Mouse (Mus musculus) kidney, embryonic 15.5 days (tissue): ENCODE results near the gene Ring1. TPM values are rescaled to one million over a fixed set of nuclear protein-coding genes. Genes with fewer than 3 reads are reported as not detected.
A peak's percentile ranks its signal among the peaks of the same experiment; 100 is the strongest.

Source experiments
- ATAC-seq: fragments of 200-750 bp; cut with Nextera tagmentation; replicated peaks from 2 replicates; pipeline ENCODE4 v1.8.0; 2017; ENCODE audit warnings: moderate TSS enrichment; ENCODE audit not compliant: low FRiP score
- H3K27ac ChIP-seq: fragments of 300-500 bp; sonication (generic); 2 replicates; pipeline ENCODE4 v1.5.1; 2015; ENCODE audit warnings: mild to moderate bottlenecking, inconsistent platforms
- H3K27me3 ChIP-seq: fragments of 300-500 bp; sonication (generic); 2 replicates; pipeline ENCODE4 v1.6.1; 2015; ENCODE audit warnings: inconsistent platforms
- H3K36me3 ChIP-seq: fragments of 300-500 bp; sonication (generic); 2 replicates; pipeline ENCODE4 v1.6.1; 2015; ENCODE audit warnings: inconsistent platforms
- H3K4me1 ChIP-seq: fragments of 300-500 bp; sonication (generic); 2 replicates; pipeline ENCODE4 v1.6.1; 2015; ENCODE audit warnings: inconsistent platforms
- H3K4me2 ChIP-seq: fragments of 300-500 bp; sonication (generic); 2 replicates; pipeline ENCODE4 v1.6.1; 2015; ENCODE audit warnings: moderate library complexity, mild to moderate bottlenecking, inconsistent platforms
- H3K4me3 ChIP-seq: fragments of 300-500 bp; sonication (generic); replicated peaks from 2 replicates; pipeline ENCODE4 v1.5.1; 2015; ENCODE audit warnings: mild to moderate bottlenecking, inconsistent platforms
- H3K9ac ChIP-seq: fragments of 300-500 bp; sonication (generic); 2 replicates; pipeline ENCODE4 v1.6.1; 2015; ENCODE audit warnings: mild to moderate bottlenecking, inconsistent platforms
- H3K9me3 ChIP-seq: fragments of 300-500 bp; sonication (generic); replicated peaks from 2 replicates; pipeline ENCODE4 v1.6.1; 2016; ENCODE audit warnings: inconsistent platforms
- WGBS: fragments of 180-500 bp; shearing (Covaris S2); methylation state at CpG from one replicate; pipeline ENCODE4 v1.1.7; 2015; ENCODE audit warnings: mixed read lengths; 5-methylcytosine and 5-hydroxymethylcytosine counted together
- polyA plus RNA-seq: library from polyadenylated mRNA; unstranded; fragments of >200 nt; fragmentation: Nextera tagmentation; extraction: Ambion mirVana; gene quantifications from 2 replicates; pipeline ENCODE4 v1.2.1, GENCODE M21; 2015

Gene Ring1
- polyA plus RNA-seq = 20.3 and 21.7 TPM in 2 replicates

- Histone ChIP-seq H3K4me1 (peaks cover 49% of the 10 kb centered on the region), H3K9me3 (peaks cover 5% of the 10 kb centered on the region), H3K27ac (peak within 1 kb of the TSS; percentile 97), H3K4me3 (peak within 1 kb of the TSS; percentile 90), H3K4me2 (peak within 1 kb of the TSS; percentile 94), H3K27me3 (no peaks in the 10 kb centered on the region), H3K36me3 (peaks cover 46% of the 10 kb centered on the region), H3K9ac (peak within 1 kb of the TSS; percentile 91)
- under 1% methylated on average over 56 of the region's 58 CpGs for WGBS
- peak; percentile 61 for ATAC-seq
Observed at GRCm38 (mm10) chr17:34024317-34024821, at the start of gene Ring1. Gene Ring1 (minus strand): TSS chr17:34024680.

DNA sequence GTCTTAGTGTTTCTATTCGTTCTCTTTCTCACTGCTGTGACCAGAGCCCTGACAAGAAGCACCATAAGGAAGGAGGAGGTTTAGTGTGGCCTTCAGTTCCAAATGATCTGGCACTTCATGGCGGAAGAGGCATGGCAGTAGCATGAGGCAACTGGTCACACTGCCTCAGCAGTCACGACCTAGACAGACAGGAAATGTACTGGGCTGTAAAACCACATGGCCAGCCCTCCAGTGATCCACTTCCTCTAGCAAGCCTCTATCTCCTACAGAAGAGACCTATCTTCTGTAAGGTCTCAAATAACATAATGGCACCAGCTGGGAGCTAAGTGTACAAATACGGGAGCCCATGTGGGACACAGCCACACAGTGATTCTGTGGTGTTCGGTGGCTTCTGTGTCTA is 47.6 kb upstream of the Ring1 start:
- H3K9ac ChIP-seq = no peak overlapping the region
- WGBS = 68% methylated on average over 5 of the region's 5 CpGs
- 0 out of 2 replicates have a peak, but pooled peaks cover 4% of the 10 kb centered on the region for H3K4me1 ChIP-seq
- no peaks in the 10 kb centered on the region for H3K9me3 ChIP-seq
- H3K4me3 ChIP-seq = no peak overlapping the region
- no peak overlapping the region for H3K4me2 ChIP-seq
- H3K36me3 ChIP-seq = no peaks in the 10 kb centered on the region
- H3K27me3 ChIP-seq = peaks cover 16% of the 10 kb centered on the region
- no peak for ATAC-seq
- H3K27ac ChIP-seq = no peak overlapping the region

GRCm38 (mm10) chr17:34068864-34069263 is 44.4 kb upstream of the Ring1 start:
- no peaks in the 10 kb centered on the region for H3K4me1 ChIP-seq
- H3K4me2 ChIP-seq = no peak overlapping the region
- H3K9me3 ChIP-seq = no peaks in the 10 kb centered on the region
- no peak; the same call in 1 of the 2 replicates for ATAC-seq
- 37% methylated on average over 3 of the region's 3 CpGs for WGBS
- H3K9ac ChIP-seq = no peak overlapping the region
- no peak overlapping the region for H3K27ac ChIP-seq
- no peak overlapping the region for H3K4me3 ChIP-seq
- H3K27me3 ChIP-seq = no peaks in the 10 kb centered on the region
- H3K36me3 ChIP-seq = no peaks in the 10 kb centered on the region

- Histone ChIP-seq H3K27me3 (no peaks in the 10 kb centered on the region), H3K9me3 (no peaks in the 10 kb centered on the region), H3K4me1 (peaks cover 14% of the 10 kb centered on the region), H3K27ac (no peak overlapping the region), H3K4me3 (no peak overlapping the region), H3K9ac (no peak overlapping the region), H3K4me2 (no peak overlapping the region), H3K36me3 (no peaks in the 10 kb centered on the region)
- ATAC-seq = no peak
- 51% methylated on average over 7 of the region's 7 CpGs for WGBS
Observed at GRCm38 (mm10) chr17:34057224-34057623, 32.7 kb upstream of the Ring1 start.

DNA sequence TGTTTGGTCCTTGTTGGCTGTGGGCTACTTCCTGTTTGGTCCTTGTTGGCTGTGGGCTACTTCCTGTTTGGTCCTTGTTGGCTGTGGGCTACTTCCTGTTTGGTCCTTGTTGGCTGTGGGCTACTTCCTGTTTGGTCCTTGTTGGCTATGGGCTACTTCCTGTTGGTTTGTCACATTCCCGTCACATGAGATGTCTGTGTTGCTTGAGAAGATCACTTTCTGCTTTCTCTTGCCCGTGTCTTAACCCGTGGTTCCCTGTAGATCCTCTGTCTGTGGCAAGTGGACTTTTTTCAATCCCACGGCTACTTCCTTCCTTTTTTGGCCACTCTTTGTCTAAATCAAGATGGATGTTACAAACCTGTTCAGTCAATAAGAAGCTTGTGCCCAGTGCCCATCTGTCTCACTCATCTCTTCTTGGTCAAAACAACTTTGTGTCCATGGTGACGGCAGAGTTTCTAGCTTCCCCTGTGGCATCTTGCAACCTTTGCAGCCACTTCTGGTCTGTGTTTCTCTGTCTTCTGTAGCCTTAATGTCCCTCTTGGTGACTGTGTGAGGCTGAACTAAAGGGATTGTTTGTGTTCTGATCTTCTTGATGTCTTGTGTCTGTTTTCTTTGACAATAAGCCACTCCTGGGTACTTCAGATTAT is 23.0 kb upstream of the Ring1 start:
- H3K4me2 ChIP-seq = no peak overlapping the region
- ATAC-seq = no peak
- H3K4me1 ChIP-seq = no peaks in the 10 kb centered on the region
- H3K36me3 ChIP-seq = no peaks in the 10 kb centered on the region
- no peak overlapping the region for H3K9ac ChIP-seq
- 0 out of 2 replicates have a peak, but pooled peaks cover 4% of the 10 kb centered on the region for H3K27me3 ChIP-seq
- no peak overlapping the region for H3K4me3 ChIP-seq
- no peak overlapping the region for H3K27ac ChIP-seq
- 94% methylated on average over 5 of the region's 5 CpGs for WGBS
- H3K9me3 ChIP-seq = peaks cover 10% of the 10 kb centered on the region; the same call in 1 of the 2 replicates

DNA sequence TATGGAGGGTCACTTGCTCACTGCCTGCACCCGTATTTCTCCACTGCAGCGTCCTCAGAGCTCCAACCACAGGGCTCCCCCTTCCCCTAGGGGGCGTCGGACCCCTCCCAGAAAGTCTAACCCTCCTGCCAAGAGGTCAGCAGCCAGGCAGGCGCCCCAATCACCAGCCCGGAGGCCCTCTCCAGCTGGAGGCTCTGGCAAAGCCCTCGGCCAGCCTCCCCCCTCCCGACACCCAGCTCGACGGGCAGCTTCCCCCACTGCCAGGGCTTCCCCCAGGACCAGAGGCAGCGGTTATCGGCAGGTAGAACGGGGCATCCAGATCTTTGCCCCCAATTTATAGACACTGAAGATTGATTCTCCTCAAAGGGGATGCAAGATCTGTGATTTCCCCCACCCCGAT is 21.5 kb upstream of the Ring1 start:
- no peak for ATAC-seq
- Histone ChIP-seq H3K36me3 (no peaks in the 10 kb centered on the region), H3K27ac (no peak overlapping the region), H3K4me1 (peaks cover 16% of the 10 kb centered on the region), H3K4me2 (no peak overlapping the region), H3K9ac (no peak overlapping the region), H3K27me3 (0 out of 2 replicates have a peak, but pooled peaks cover 13% of the 10 kb centered on the region), H3K4me3 (no peak overlapping the region), H3K9me3 (peaks cover 10% of the 10 kb centered on the region; the same call in 1 of the 2 replicates)
- WGBS = 83% methylated on average over 14 of the region's 14 CpGs

GRCm38 (mm10) chr17:34039562-34040450 is 15.3 kb upstream of the Ring1 start:
- Histone ChIP-seq H3K9me3 (no peaks in the 10 kb centered on the region), H3K27me3 (peaks cover 42% of the 10 kb centered on the region), H3K36me3 (peaks cover 31% of the 10 kb centered on the region), H3K4me1 (peaks cover 45% of the 10 kb centered on the region), H3K4me3 (peak overlapping the region; percentile 27), H3K4me2 (peak overlapping the region; percentile 57), H3K27ac (no peak overlapping the region), H3K9ac (no peak overlapping the region)
- ATAC-seq = no peak
- WGBS = 20% methylated on average over 17 of the region's 17 CpGs

DNA sequence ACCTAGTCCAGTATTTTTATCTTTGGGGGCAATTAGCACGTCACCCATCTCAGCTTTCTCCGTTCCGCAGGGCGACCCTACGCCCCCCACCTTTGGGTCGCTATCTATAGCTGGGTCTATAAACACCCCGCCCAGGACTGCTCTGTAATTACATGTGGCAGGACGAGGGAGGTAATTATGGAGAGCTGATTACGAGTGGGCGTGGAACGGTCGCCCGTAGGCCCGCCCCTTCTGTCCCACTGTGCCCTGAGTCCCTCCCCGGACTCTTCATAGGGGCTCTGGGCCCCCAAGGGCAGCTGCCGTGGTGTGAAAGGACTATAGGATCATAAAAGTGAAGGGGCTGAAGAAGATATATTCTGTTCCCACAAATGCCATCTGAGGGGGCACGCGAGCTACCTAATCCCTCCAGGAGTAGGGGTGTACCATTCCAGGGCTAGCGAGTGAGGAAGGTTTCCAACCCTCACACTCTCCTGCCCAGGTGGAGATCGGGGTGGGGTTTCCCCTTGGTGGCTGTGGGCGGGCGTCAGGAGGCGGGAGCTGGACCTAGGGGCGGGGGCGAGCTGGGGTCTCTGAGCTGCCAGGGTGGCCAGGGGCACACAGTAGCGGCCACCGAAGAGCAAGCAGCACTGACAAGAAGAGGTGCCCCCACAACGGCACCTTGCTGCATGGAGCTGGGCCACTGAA is 14.5 kb upstream of the Ring1 start, which contains the start of gene Col11a2:
Col11a2 (plus strand) TSS at position 560 of the 684 bp plus-strand sequence.
- 4% methylated on average over 28 of the region's 28 CpGs for WGBS
- no peak within 1 kb of the TSS for H3K27ac ChIP-seq
- peak; percentile 38 for ATAC-seq
- peak within 1 kb of the TSS; percentile 27 for H3K4me3 ChIP-seq
- H3K4me2 ChIP-seq = peak within 1 kb of the TSS; percentile 57
- H3K27me3 ChIP-seq = peaks cover 42% of the 10 kb centered on the region
- H3K36me3 ChIP-seq = peaks cover 39% of the 10 kb centered on the region
- H3K9ac ChIP-seq = peak within 1 kb of the TSS; percentile 19; the same call in 1 of the 2 replicates
- H3K9me3 ChIP-seq = no peaks in the 10 kb centered on the region
- peaks cover 45% of the 10 kb centered on the region for H3K4me1 ChIP-seq

- Histone ChIP-seq H3K9me3 (no peaks in the 10 kb centered on the region), H3K4me1 (peaks cover 47% of the 10 kb centered on the region), H3K27me3 (peaks cover 42% of the 10 kb centered on the region), H3K4me2 (peak overlapping the region; percentile 57), H3K27ac (no peak overlapping the region), H3K36me3 (peaks cover 41% of the 10 kb centered on the region), H3K9ac (peak overlapping the region; percentile 19; the same call in 1 of the 2 replicates), H3K4me3 (peak overlapping the region; percentile 27)
- peak; percentile 7; the same call in 1 of the 2 replicates for ATAC-seq
- WGBS = 14% methylated on average over 18 of the region's 21 CpGs
Observed at GRCm38 (mm10) chr17:34038440-34038839, 14.0 kb upstream of the Ring1 start.

- H3K36me3 ChIP-seq = peaks cover 41% of the 10 kb centered on the region
- no peak overlapping the region for H3K27ac ChIP-seq
- peaks cover 38% of the 10 kb centered on the region for H3K27me3 ChIP-seq
- H3K4me2 ChIP-seq = no peak overlapping the region
- 86% methylated on average over 7 of the region's 7 CpGs for WGBS
- no peak overlapping the region for H3K9ac ChIP-seq
- H3K4me3 ChIP-seq = no peak overlapping the region
- ATAC-seq = no peak
- H3K9me3 ChIP-seq = no peaks in the 10 kb centered on the region
- H3K4me1 ChIP-seq = peaks cover 55% of the 10 kb centered on the region
Observed at GRCm38 (mm10) chr17:34037241-34037640, 12.8 kb upstream of the Ring1 start.

GRCm38 (mm10) chr17:34036647-34037046 is 12.2 kb upstream of the Ring1 start:
- ATAC-seq = no peak
- H3K9me3 ChIP-seq = no peaks in the 10 kb centered on the region
- peaks cover 41% of the 10 kb centered on the region for H3K36me3 ChIP-seq
- H3K4me3 ChIP-seq = no peak overlapping the region
- peaks cover 37% of the 10 kb centered on the region for H3K27me3 ChIP-seq
- no peak overlapping the region for H3K4me2 ChIP-seq
- peaks cover 49% of the 10 kb centered on the region for H3K4me1 ChIP-seq
- H3K9ac ChIP-seq = no peak overlapping the region
- no peak overlapping the region for H3K27ac ChIP-seq
- 75% methylated on average over 10 of the region's 10 CpGs for WGBS
